Mouse (Mus musculus): ENCODE measurements at regions not wholly inside any gene's neighbourhood (a gene's known extent, or its start where the extent isn't known, plus 50 kb on each side); places are given as distances from the start of the nearest gene placed in this dataset.
A peak's percentile ranks its signal among the peaks of the same experiment; 100 is the strongest.

- WGBS, result 64% methylated on average over 7 of the region's 7 CpGs
- Histone ChIP-seq H3K4me2 (ENCODE audit: low read length) (no peak overlapping the region), H3K36me3 (ENCODE audit: control insufficient read depth, insufficient read depth, low read length) (no peaks in the 10 kb centered on the region), H3K4me3 (ENCODE audit: low read depth, low read length) (no peak overlapping the region), H3K9ac (ENCODE audit: low read depth, low read length) (no peak overlapping the region), H3K9me3 (replicated peaks; ENCODE audit: control insufficient read depth, low read length, poor library complexity, severe bottlenecking) (no peaks in the 10 kb centered on the region), H3K4me1 (ENCODE audit: control insufficient read depth, insufficient read depth, low read length) (no peaks in the 10 kb centered on the region), H3K27ac (ENCODE audit: low read length) (no peak overlapping the region), H3K27me3 (ENCODE audit: control insufficient read depth, insufficient read depth, low read depth, low read length) (no peaks in the 10 kb centered on the region)
- no peak for ATAC-seq
Measured at GRCm38 (mm10) chr17:72782775-72783174, 53.5 kb upstream of the Ypel5 start.

DNA sequence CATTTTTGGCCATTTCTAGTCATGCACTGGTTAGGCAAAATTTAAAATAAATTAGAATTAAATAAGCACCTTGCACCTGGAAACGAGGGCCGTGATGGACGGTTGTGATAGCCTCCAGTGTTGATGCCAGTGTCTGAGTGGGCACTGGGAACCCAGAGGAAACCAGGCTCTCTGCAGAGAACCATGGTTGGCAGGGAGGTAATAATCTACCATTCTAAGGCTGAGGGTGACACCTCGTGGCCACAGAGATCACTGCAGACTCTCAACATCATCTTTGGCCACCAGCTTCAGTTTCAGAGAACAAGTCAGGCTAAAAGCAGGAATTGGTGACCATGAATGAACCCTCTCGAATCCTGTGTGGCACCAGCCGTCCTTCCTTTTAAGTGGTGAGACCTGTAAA lies 54.5 kb upstream of the Ypel5 start:
- 22% methylated on average over 6 of the region's 6 CpGs for WGBS
- no peak overlapping the region for H3K4me2 ChIP-seq (ENCODE audit: low read length)
- H3K9me3 ChIP-seq (replicated peaks; ENCODE audit: control insufficient read depth, low read length, poor library complexity, severe bottlenecking), result no peaks in the 10 kb centered on the region
- no peaks in the 10 kb centered on the region for H3K4me1 ChIP-seq (ENCODE audit: control insufficient read depth, insufficient read depth, low read length)
- H3K4me3 ChIP-seq (ENCODE audit: low read depth, low read length), result no peak overlapping the region
- no peak overlapping the region for H3K27ac ChIP-seq (ENCODE audit: low read length)
- no peaks in the 10 kb centered on the region for H3K36me3 ChIP-seq (ENCODE audit: control insufficient read depth, insufficient read depth, low read length)
- H3K27me3 ChIP-seq (ENCODE audit: control insufficient read depth, insufficient read depth, low read depth, low read length), result no peaks in the 10 kb centered on the region
- H3K9ac ChIP-seq (ENCODE audit: low read depth, low read length), result no peak overlapping the region
- peak; percentile 82 for ATAC-seq

- Histone ChIP-seq H3K4me2 (ENCODE audit: low read length) (no peak overlapping the region), H3K4me1 (ENCODE audit: control insufficient read depth, insufficient read depth, low read length) (no peaks in the 10 kb centered on the region), H3K36me3 (ENCODE audit: control insufficient read depth, insufficient read depth, low read length) (no peaks in the 10 kb centered on the region), H3K4me3 (ENCODE audit: low read depth, low read length) (no peak overlapping the region), H3K9me3 (replicated peaks; ENCODE audit: control insufficient read depth, low read length, poor library complexity, severe bottlenecking) (no peaks in the 10 kb centered on the region), H3K9ac (ENCODE audit: low read depth, low read length) (no peak overlapping the region), H3K27me3 (ENCODE audit: control insufficient read depth, insufficient read depth, low read depth, low read length) (no peaks in the 10 kb centered on the region), H3K27ac (ENCODE audit: low read length) (no peak overlapping the region)
- no peak for ATAC-seq
- WGBS, result 71% methylated on average over 4 of the region's 4 CpGs
Measured at GRCm38 (mm10) chr17:72768266-72768665, 68.0 kb upstream of the Ypel5 start.

- no peaks in the 10 kb centered on the region for H3K36me3 ChIP-seq (ENCODE audit: control insufficient read depth, insufficient read depth, low read length)
- ATAC-seq, result no peak
- no peaks in the 10 kb centered on the region for H3K4me1 ChIP-seq (ENCODE audit: control insufficient read depth, insufficient read depth, low read length)
- WGBS, result 68% methylated on average over 3 of the region's 3 CpGs
- no peak overlapping the region for H3K9ac ChIP-seq (ENCODE audit: low read depth, low read length)
- H3K27ac ChIP-seq (ENCODE audit: low read length), result no peak overlapping the region
- H3K9me3 ChIP-seq (replicated peaks; ENCODE audit: control insufficient read depth, low read length, poor library complexity, severe bottlenecking), result no peaks in the 10 kb centered on the region
- no peak overlapping the region for H3K4me2 ChIP-seq (ENCODE audit: low read length)
- H3K4me3 ChIP-seq (ENCODE audit: low read depth, low read length), result no peak overlapping the region
- H3K27me3 ChIP-seq (ENCODE audit: control insufficient read depth, insufficient read depth, low read depth, low read length), result no peaks in the 10 kb centered on the region
Measured at GRCm38 (mm10) chr17:72760937-72761336, 75.3 kb upstream of the Ypel5 start.

- H3K4me2 ChIP-seq (ENCODE audit: low read length), result no peak overlapping the region
- 68% methylated on average over 4 of the region's 4 CpGs for WGBS
Measured at GRCm38 (mm10) chr17:72746411-72746810, 89.8 kb upstream of the Ypel5 start.

DNA sequence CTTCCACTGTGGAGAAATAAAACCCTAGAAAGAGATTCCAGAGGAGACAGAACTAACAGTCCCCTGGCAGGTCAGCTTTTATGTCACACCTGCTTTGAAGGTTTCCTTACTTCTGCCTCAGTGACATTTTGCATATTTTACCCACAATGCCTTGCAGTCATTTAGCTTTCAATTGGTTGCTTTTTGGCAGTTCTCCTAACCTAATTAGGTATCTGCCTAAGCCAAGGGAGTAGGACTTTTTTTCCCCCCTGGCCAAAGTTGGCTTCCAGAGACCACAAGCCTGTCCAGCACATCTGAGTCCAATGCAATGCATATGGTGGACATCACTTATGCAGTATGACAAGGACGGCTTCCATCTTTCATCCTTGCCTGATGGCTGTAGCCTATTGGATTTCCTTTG lies 103.2 kb upstream of the Ypel5 start:
- Histone ChIP-seq H3K36me3 (ENCODE audit: control insufficient read depth, insufficient read depth, low read length) (no peaks in the 10 kb centered on the region), H3K4me1 (ENCODE audit: control insufficient read depth, insufficient read depth, low read length) (no peaks in the 10 kb centered on the region), H3K27me3 (ENCODE audit: control insufficient read depth, insufficient read depth, low read depth, low read length) (no peaks in the 10 kb centered on the region), H3K4me3 (ENCODE audit: low read depth, low read length) (no peak overlapping the region), H3K27ac (ENCODE audit: low read length) (no peak overlapping the region), H3K9ac (ENCODE audit: low read depth, low read length) (no peak overlapping the region), H3K9me3 (replicated peaks; ENCODE audit: control insufficient read depth, low read length, poor library complexity, severe bottlenecking) (no peaks in the 10 kb centered on the region), H3K4me2 (ENCODE audit: low read length) (no peak overlapping the region)
- 88% methylated on average over 1 of the region's 1 CpGs for WGBS
- no peak for ATAC-seq

More at GRCm38 (mm10) chr17:72746411-72746810, 89.8 kb upstream of the Ypel5 start:
- Histone ChIP-seq H3K36me3 (ENCODE audit: control insufficient read depth, insufficient read depth, low read length) (no peaks in the 10 kb centered on the region), H3K9ac (ENCODE audit: low read depth, low read length) (no peak overlapping the region), H3K27ac (ENCODE audit: low read length) (no peak overlapping the region), H3K4me3 (ENCODE audit: low read depth, low read length) (no peak overlapping the region), H3K4me1 (ENCODE audit: control insufficient read depth, insufficient read depth, low read length) (no peaks in the 10 kb centered on the region), H3K27me3 (ENCODE audit: control insufficient read depth, insufficient read depth, low read depth, low read length) (no peaks in the 10 kb centered on the region), H3K9me3 (replicated peaks; ENCODE audit: control insufficient read depth, low read length, poor library complexity, severe bottlenecking) (no peaks in the 10 kb centered on the region)
- ATAC-seq, result no peak

DNA sequence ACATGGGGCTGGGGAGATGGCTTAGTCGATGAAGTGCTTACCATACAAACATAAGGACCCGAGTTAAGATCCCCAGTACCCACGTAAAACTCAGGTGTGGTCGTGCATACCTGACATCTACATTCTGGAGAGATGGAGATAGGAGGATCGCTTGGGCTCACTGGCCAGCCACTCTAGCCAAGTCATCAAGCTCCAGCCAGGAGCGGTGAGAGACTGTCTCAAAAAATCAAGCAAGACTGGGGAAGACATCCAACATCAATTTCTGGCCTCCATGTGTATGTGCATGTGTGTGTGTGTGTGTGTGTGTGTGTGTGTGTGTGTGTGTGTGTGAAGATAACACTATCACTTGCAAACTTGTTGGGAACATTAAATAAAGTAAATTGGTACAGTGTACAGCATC lies 104.6 kb upstream of the Ypel5 start:
- Histone ChIP-seq H3K27ac (ENCODE audit: low read length) (no peak overlapping the region), H3K4me1 (ENCODE audit: control insufficient read depth, insufficient read depth, low read length) (no peaks in the 10 kb centered on the region), H3K27me3 (ENCODE audit: control insufficient read depth, insufficient read depth, low read depth, low read length) (no peaks in the 10 kb centered on the region), H3K9me3 (replicated peaks; ENCODE audit: control insufficient read depth, low read length, poor library complexity, severe bottlenecking) (no peaks in the 10 kb centered on the region), H3K4me2 (ENCODE audit: low read length) (no peak overlapping the region), H3K36me3 (ENCODE audit: control insufficient read depth, insufficient read depth, low read length) (no peaks in the 10 kb centered on the region), H3K4me3 (ENCODE audit: low read depth, low read length) (no peak overlapping the region), H3K9ac (ENCODE audit: low read depth, low read length) (no peak overlapping the region)
- WGBS, result 86% methylated on average over 6 of the region's 6 CpGs
- no peak for ATAC-seq

DNA sequence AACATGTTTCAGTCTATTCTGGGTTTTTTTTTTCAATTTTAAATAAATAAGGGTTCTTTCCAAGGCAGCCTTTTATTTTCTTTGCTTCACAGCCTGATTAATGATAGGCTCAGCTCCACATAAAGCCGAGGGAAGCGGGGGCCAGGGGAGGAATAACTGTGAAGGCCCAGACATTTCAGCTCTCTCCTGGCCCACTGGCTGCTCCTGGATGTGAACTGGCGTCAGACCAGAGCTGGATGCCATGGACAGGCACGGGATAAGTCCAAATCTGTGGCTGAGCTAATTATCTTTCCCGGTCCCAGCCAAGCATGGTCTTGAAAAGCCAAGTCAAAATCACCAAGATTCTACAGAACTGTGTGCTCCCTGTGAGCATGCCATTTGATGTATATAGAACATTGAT lies 105.1 kb upstream of the Ypel5 start:
- ATAC-seq, result no peak
- H3K9ac ChIP-seq (ENCODE audit: low read depth, low read length), result no peak overlapping the region
- no peaks in the 10 kb centered on the region for H3K9me3 ChIP-seq (replicated peaks; ENCODE audit: control insufficient read depth, low read length, poor library complexity, severe bottlenecking)
- no peaks in the 10 kb centered on the region for H3K36me3 ChIP-seq (ENCODE audit: control insufficient read depth, insufficient read depth, low read length)
- no peak overlapping the region for H3K4me3 ChIP-seq (ENCODE audit: low read depth, low read length)
- no peaks in the 10 kb centered on the region for H3K27me3 ChIP-seq (ENCODE audit: control insufficient read depth, insufficient read depth, low read depth, low read length)
- WGBS, result 69% methylated on average over 5 of the region's 5 CpGs
- no peaks in the 10 kb centered on the region for H3K4me1 ChIP-seq (ENCODE audit: control insufficient read depth, insufficient read depth, low read length)
- H3K27ac ChIP-seq (ENCODE audit: low read length), result no peak overlapping the region
- no peak overlapping the region for H3K4me2 ChIP-seq (ENCODE audit: low read length)

DNA sequence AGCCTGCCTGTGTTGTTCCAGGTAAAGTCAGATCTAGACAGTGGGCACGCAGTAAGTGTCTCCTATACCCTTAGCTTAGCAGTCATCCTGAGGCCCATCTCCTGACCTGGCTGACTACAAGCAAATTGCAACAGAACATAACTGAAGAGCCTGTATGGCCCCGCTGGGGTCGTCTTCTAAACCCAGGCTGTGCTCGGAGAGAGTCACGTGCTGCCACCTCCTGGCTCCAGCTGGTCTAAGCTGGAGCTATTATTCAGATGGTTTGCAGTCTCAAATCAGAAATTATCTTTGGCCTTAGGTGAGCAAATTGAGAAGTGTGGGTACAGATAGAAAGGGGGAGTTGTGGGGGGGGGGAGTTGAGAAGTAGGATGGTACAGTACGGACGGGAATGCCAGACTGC lies 115.5 kb upstream of the Ypel5 start:
- Histone ChIP-seq H3K27ac (ENCODE audit: low read length) (no peak overlapping the region), H3K4me2 (ENCODE audit: low read length) (no peak overlapping the region), H3K36me3 (ENCODE audit: control insufficient read depth, insufficient read depth, low read length) (no peaks in the 10 kb centered on the region), H3K4me3 (ENCODE audit: low read depth, low read length) (no peak overlapping the region), H3K9ac (ENCODE audit: low read depth, low read length) (no peak overlapping the region), H3K9me3 (replicated peaks; ENCODE audit: control insufficient read depth, low read length, poor library complexity, severe bottlenecking) (no peaks in the 10 kb centered on the region), H3K27me3 (ENCODE audit: control insufficient read depth, insufficient read depth, low read depth, low read length) (no peaks in the 10 kb centered on the region), H3K4me1 (ENCODE audit: control insufficient read depth, insufficient read depth, low read length) (no peaks in the 10 kb centered on the region)
- 47% methylated on average over 7 of the region's 7 CpGs for whole genome bisulfite sequencing
- ATAC-seq, result peak; percentile 54; the same call in 1 of the 2 replicates

DNA sequence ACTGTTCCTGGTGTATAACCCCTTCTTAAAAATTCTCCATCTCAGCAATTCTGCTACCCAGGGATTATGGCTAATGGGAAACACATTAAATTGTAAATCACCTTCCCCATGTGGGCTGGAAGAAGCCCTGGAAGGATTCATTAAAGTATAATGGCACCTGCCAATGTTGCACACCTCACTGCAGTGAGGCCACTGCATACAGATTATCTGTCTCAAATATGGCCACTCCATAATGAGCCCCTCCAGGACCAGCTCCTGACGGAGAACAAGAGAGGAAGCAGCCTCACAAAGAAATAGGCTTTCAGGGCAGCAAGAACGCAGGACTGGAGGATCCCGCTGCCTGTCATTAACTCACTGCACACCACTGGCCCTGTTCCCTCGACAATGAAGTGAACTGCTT lies 115.2 kb upstream of the Alk start:
- 35% methylated on average over 4 of the region's 4 CpGs for WGBS
- Histone ChIP-seq H3K36me3 (ENCODE audit: control insufficient read depth, insufficient read depth, low read length) (no peaks in the 10 kb centered on the region), H3K4me1 (ENCODE audit: control insufficient read depth, insufficient read depth, low read length) (no peaks in the 10 kb centered on the region), H3K4me3 (ENCODE audit: low read depth, low read length) (no peak overlapping the region), H3K27me3 (ENCODE audit: control insufficient read depth, insufficient read depth, low read depth, low read length) (no peaks in the 10 kb centered on the region), H3K9me3 (replicated peaks; ENCODE audit: control insufficient read depth, low read length, poor library complexity, severe bottlenecking) (no peaks in the 10 kb centered on the region), H3K27ac (ENCODE audit: low read length) (no peak overlapping the region), H3K4me2 (ENCODE audit: low read length) (no peak overlapping the region), H3K9ac (ENCODE audit: low read depth, low read length) (no peak overlapping the region)
- ATAC-seq, result 0 out of 2 replicates have a peak, but pooled peaks have one; percentile 58
